Mouse (Mus musculus) heart, adult 9 months (tissue): ENCODE data around the gene Parvg.

ENCODE experiments used
- DNase-seq, 2 experiments: peaks; one replicate each; pipeline ENCODE4 v3.0.0; 2022; ENCODE audit warnings: low spot score in 2 of 2

Gene Parvg

GRCm38 (mm10) chr15:84303264-84303663 is 20.6 kb upstream of the Parvg start:
- no peak for DNase-seq

GRCm38 (mm10) chr15:84305333-84305732 is 18.5 kb upstream of the Parvg start:
- DNase-seq, result no peak

- DNase-seq, result no peak
These were observed 13.6 kb upstream of the Parvg start for GRCm38 (mm10) chr15:84310271-84310670.

GRCm38 (mm10) chr15:84311295-84312085 is 12.3 kb upstream of the Parvg start:
- DNase-seq, result no peak

GRCm38 (mm10) chr15:84312878-84313565 is 10.8 kb upstream of the Parvg start:
- DNase-seq, result peak; percentile 47

- DNase-seq, result no peak
These were observed 10.3 kb upstream of the Parvg start for GRCm38 (mm10) chr15:84313566-84313878.

- no peak for DNase-seq
These were observed 9.3 kb upstream of the Parvg start for GRCm38 (mm10) chr15:84314420-84315080.

GRCm38 (mm10) chr15:84315276-84316046 is 8.4 kb upstream of the Parvg start:
- DNase-seq, result no peak

GRCm38 (mm10) chr15:84319393-84319792 is 4.4 kb upstream of the Parvg start:
- DNase-seq, result no peak

GRCm38 (mm10) chr15:84321544-84322174 is 2.2 kb upstream of the Parvg start:
- DNase-seq, result peak in 1 of 2 experiments; percentile 52

GRCm38 (mm10) chr15:84324870-84325553 is 1.2 kb downstream of the Parvg start:
- peak in 1 of 2 experiments; percentile 27 for DNase-seq

GRCm38 (mm10) chr15:84325736-84326135 is 1.9 kb downstream of the Parvg start:
- DNase-seq, result no peak

- no peak for DNase-seq
These were observed 5.0 kb downstream of the Parvg start for GRCm38 (mm10) chr15:84328870-84329269.

- DNase-seq, result no peak
These were observed 6.1 kb downstream of the Parvg start for GRCm38 (mm10) chr15:84329940-84330339.

GRCm38 (mm10) chr15:84331066-84331612 is 7.3 kb downstream of the Parvg start:
- no peak for DNase-seq

- no peak for DNase-seq
These were observed 12.5 kb downstream of the Parvg start for GRCm38 (mm10) chr15:84336281-84336817.

- DNase-seq, result no peak
These were observed 13.8 kb downstream of the Parvg start for GRCm38 (mm10) chr15:84337599-84337998.

- DNase-seq, result no peak
These were observed 17.1 kb downstream of the Parvg start for GRCm38 (mm10) chr15:84340926-84341325.

- no peak for DNase-seq
These were observed 24.9 kb downstream of the Parvg start for GRCm38 (mm10) chr15:84348769-84349168.
